Mouse (Mus musculus) right cerebral cortex, adult 18-20 months (tissue): Measurements from ENCODE around the gene Tnfrsf22.
"Not testable (repeated sequence)": the region's sequence is repeated elsewhere in the genome, so short reads cannot be mapped to it uniquely, and the experiment has no call there.

Experiments used
- DNase-seq: peaks from one replicate; pipeline ENCODE4 v3.0.0; 2022; ENCODE audit warnings: mixed read lengths

Gene Tnfrsf22

DNA sequence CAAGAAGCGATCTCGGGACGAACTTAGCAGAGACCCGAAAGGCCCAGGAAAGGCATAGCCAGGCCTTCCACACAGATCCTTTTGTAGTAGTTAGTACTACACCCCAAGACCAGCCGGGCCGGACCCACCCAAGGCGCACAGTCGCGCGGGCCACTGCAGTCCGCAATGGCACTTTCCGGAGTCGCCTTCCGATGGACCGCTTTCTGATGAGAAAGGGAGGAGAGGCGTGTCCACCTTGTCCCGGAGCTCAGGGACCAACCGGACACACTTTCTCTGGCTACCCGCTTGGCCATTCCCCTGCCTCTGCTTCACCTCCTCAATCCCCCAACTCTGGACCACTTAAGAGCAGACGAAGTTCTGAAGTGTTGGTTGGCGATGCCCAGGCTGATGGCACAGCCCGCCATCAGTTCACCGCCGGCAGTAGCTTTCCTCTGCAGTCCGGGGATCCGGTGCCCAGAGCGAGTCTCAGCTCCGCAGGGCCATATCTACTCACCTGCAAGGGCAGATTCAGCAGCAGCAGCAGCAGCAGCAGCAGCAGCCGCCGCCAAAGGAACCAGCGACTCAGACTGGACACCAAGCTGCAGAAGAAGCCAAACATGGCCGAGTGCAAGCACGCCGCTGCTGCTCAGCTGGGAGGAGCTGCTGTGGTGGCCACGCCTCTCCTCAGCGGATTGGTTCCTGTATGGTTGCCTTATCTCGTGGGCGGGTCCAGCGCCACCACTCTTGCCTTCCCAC, at the start of gene Tnfrsf22:
Gene Tnfrsf22 (minus strand): TSS at position 628 of the 735 bp plus-strand sequence.
- DNase-seq: peak; percentile 78

DNA sequence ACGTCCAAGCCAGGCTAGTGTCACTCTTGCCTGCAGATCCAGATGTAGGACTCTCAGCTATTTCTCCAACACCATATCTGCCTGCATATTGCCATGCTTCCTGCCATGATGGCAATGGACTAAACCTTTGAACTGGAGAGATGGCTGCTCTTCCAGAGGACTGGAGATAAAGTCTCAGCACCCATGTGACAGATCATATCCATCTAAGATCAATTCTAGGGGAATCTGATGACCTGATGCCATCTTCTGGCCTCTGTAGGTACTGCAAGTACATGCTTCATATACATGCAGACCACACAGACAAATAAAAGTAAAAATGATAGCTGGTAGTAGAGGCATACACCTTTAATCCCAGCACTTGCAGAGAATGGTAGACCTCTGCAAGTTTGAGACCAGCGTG, 46.7 kb upstream of the Tnfrsf22 start:
- DNase-seq: no peak

DNA sequence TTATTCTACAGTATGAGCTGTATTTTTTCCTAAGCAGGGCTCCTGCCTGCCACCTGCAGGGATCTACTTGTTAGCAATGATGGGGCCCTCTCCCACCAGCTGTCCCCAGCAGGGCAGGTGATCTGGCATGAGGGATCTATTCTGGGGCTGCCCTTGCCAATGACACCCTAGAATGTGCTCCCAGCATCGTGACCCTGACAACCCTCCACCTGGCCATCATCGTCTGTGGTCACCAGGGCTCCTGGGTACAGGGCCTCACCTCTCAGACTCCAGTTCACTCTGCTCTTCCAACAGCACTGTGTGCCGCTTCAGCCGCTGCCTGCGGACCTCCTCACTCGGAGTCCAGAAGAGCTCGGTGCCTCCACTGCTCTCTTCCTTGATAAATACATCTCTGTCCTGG, 45.1 kb upstream of the Tnfrsf22 start:
- no peak for DNase-seq

DNA sequence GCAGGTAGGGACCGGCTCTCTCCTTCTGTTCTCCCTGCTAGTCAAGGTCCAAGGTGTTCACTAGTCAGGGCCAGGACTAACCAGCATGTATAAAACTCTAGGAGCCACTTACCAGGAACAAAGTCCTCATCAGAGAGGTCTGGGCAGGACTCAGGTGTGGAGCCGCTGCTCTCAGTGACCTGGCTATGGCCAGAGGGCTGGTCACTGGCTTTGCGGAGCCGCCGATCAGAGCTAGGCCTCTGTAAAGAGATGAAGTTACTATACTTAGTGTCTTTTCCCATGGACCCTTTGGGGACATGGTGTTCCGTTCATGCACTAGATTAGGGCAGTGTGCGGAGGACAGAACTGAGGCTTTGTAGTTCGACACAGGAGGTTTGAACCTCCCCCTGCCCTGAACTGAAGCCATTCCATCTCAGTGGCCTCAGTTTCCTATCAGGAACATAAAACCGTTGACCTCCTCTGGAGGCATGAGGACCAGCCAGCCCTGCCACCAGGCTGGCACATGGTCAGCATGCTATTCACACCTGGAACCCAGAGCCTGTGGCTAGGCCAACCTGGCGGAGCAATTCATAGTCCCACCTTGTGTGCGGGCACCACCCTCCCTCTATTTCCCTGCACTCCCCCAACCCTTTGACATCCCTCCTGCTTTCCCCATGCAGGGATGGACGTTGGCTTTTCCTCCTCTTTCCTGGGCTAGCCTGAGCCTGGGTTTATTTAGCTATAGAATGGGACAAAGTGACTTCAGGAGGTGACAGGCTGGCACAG, 43.5 kb upstream of the Tnfrsf22 start:
- no peak for DNase-seq

DNA sequence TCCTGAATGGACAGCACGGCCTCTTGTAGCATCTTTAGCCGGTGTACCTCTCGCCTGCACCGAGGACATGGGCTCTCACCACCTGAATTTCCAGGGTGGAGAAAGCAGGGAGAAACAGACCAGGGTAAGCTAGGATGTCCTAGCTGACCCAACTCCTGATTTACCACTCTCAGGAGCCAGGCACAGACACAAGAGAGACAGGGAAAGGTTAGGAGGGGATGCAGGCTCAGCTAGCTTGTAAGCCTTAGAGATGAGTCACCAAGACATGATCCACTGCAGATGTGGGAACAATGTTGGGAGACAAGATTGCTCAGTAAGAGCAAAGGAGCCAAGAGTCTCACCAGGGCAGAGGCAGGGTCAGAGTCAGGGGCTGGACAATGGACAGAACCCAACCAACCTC, 42.4 kb upstream of the Tnfrsf22 start:
- DNase-seq: no peak

DNA sequence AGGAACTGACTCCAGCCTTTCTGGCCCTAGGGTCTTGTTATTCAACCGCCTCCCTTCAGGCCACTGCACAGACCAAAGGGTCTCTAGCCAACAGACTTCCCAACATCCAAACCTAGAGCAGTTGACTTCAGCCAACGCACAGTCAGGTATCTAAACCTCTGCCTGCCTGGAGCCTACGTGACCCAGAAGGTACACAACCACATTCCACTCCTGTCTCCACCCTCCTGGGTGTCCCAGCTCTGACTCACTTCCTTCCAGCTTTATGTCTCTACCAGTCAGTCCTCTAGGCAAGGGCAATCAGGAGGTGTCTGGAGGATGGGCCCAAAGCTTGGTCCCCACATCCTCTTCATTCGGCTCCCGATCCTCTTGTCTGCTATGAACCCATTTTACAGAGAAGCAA, 41.7 kb upstream of the Tnfrsf22 start:
- no peak for DNase-seq

DNA sequence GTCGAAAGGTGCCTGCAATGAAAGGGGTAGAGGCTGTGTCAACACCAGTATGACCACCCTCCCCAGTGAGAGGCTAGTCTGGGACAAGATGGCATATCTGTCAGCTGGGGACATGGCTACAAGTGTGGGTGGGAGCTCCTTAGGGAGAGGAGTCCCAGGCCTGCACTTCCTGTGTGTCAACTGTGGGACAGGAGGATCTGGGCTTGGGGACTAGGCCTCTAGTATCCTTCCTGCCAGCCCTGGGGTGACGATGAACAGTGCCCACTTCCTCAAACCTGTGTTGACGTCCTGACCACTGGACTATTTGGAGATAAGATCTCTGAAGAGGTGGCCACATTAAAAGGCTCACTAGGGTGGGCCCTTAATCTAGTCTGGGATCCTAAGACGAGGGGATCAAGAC, 40.5 kb upstream of the Tnfrsf22 start:
- DNase-seq: no peak

DNA sequence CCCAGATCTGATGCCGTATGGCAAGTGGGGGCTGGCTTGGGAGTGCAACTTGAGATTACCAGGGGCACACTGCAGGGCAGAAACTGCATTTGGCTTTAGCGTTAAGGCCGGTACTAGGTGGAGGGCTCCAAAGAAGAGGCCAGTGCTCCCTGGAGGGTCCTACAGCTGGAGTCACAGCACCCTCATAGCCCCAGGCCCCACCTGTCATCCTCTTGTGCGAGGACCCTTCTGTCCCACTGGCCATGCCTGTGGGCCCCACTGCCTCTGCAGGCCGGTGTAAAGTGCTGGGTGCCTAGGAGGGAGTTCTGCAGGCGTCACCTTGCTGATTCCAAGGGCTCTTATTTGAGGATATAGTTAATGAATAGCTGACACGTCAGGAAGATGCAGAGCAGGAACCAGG, 40.0 kb upstream of the Tnfrsf22 start:
- DNase-seq: no peak

DNA sequence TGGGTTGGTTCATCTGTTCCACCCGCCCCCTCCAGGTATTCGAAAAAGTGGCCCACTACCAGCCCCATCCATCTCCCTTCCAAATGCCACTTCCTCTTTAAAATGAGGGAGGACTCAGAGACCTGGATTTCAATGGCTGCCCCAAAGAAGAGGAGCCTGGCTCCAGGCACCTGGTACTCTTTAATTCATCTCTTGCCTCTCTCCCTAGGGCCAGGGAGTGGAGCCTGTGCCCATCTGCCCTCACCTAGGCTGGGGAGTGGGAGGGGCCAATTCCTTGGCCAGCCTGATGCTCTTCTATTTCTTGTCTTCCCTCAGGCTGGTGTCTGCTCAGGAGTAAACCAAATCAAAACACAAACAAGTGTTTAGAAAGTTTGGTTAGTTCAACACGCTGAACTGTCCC, 37.2 kb upstream of the Tnfrsf22 start:
- DNase-seq: not testable (repeated sequence)

DNA sequence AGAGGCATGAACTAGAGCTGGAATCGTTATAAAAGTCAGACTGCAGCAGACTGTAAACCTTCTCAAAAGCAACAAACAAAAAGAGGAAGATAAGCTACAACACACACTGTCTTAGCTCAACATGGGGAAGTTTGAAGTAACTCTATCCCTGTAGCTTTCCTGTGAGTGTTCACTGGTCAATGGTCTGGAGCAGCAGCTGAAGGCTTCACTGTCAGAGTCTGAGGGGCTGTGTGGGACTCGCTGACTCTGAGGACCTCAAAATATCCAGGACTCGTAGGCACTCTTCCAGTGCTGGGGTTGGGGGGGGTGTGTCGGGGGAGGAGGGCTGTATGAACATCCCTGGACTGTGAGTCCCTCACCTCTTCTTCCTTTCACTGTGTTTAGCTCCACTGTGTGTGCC, 36.7 kb upstream of the Tnfrsf22 start:
- DNase-seq: not testable (repeated sequence)

DNA sequence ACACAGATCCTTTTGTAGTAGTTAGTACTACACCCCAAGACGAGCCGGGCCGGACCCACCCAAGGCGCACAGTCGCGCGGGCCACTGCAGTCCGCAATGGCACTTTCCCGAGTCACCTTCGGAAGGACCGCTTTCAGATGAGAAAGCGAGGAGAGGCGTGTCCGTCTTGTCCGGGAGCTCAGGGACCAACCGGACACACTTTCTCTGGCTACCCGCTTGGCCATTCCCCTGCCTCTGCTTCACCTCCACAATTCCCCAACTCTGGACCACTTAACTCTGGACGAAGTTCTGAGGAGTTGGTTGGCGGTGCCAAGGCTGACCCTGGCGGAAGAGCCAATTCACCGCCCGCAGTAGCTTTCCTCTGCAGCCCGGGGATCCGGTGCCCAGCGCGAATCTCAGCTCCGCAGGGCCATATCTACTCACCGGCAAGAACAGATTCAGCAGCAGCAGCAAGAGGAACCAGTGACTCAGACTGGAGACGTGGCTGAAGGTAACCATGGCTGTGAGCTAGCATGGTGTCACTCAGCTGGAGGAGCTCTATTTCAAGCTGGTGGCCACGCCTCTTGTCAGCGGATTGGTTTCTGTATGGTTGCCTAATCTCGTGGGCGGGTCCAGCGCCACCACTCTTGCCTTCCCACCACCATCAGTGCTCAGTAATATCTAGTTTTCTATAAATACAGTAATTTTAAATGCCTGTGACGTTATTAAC, 36.1 kb upstream of the Tnfrsf22 start, which contains the start of gene Tnfrsf23:
Gene Tnfrsf23 (minus strand): TSS at position 514 of the 709 bp plus-strand sequence.
- DNase-seq: peak; percentile 83

DNA sequence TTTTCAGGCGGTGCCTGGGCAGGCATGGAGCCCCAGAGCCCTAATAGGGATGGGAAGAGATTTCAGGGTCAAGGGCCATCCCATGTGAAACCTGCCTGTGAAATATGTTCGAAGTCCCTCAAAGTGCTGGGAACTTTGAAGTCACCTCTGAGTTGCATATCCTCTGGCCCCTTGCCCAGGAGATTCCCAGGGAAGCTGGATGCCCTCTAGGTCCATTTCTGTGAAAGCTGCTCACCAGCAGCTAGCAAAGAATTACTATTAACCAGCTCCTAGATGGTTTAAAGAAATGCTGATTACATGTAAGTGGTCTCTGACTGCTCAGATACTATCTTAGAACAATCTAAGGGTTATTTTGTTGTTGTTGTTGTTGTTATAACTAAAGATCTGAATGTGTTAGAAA, 35.1 kb upstream of the Tnfrsf22 start:
- not testable (repeated sequence) for DNase-seq

DNA sequence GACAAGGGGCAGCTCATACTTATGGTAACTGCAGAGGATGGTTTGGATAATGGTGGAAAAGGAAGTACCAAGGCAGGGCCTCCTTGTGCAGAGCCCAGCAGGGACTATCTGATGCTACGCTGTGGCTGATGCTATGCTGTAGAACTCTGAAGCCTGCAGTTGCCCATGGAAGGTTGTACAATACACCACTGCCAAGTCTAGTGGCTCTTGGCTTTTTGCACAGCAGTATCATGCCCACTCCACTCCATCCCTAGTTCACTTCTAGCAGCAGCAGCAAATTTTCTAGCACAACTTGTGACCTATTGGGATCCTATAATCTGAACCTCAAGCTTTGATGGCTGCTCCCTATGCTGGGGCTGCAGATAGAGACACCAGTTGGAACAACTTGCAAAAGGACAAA, 32.1 kb upstream of the Tnfrsf22 start:
- no peak for DNase-seq

DNA sequence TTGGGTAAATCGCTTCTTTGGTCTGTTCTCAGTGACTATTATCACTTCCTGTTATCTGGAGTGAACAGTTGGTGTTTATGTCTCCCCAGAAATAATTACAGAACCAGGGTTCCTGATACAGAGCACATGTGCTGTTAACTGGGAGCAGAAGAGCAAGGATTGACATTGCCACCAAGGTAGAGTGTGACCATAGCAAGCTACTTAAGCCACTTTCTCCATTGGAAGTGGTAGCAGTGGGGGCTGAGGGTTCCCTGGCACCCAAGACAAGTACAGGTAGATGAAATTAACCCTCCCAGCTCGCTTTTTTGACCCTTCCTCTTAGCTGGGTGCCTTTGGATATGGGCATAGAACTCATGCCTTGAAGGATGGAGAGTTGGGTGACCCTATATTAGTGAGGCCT, 31.4 kb upstream of the Tnfrsf22 start:
- not testable (repeated sequence) for DNase-seq

DNA sequence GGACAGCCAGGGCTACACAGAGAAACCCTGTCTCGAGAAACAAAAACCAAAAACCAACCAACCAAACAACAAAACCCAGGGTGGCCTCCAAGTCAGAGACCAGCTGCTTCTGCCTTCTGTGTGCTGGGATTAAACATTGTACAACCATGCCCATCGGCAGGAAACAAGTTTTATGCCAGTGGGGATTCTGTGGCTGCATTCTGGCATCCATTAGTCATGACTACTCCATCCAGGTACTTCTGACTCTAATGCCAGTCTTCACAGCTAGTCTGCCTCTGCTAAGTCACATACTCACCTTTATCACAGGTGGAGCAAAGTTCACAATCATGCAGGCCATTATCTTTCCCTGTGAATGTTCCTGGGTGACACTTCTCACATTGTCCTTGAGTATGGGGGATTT, 30.2 kb upstream of the Tnfrsf22 start:
- DNase-seq: not testable (repeated sequence)

DNA sequence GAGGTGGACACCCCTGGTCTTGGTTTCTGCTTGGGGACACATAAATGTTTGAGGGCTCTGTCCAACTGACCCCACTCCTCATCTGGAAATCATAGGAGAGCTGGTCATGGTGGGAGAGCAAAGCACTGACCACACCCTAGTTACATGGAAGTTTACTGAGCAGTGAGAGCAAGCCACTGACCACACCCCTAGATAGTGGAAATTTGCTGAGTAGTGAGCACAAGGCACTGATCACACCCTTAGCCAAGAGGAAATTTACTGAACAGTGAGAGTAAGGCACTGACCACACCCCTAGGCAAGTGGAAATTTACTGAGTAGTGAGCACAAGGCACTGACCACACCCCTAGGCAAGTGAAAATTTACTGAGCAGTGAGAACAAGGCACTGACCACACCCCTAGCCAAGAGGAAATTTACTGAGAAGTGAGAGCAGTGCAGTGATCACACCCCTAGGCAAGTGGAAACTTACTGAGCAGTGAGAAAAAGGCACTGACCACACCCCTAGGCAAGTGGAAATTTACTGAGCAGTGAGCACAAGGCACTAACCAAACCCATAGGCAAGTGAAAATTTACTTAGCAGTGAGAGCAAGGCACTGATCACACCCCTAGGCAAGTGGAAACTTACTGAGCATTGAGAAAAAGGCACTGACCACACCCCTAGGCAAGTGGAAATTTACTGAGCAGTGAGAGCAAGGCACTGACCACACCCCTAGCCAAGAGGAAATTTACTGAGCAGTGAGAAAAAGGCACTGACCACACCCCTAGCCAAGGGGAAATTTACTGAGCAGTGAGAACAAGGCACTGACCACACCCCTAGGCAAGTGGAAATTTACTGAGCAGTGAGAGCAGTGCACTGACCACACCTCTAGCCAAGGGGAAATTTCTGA, 17.2 kb upstream of the Tnfrsf22 start:
- no peak for DNase-seq

DNA sequence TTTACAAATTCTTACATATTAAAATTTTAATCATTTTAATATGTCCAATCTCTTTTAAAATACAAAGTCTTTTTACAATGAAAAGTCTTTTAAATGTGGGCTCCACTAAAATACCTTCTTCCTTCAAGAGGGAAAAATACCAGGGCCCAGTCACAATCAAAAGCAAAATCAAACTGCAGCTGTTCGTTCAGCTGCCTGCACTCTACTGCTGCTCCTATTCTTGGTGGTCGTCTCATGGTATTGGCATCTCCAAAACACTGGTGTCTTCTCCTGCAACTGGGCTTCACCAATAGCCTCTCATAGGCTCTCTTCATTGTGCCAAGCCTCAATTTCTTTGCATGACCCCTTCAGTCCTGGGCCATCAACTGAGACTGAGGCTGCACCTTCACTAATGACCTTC, 14.0 kb upstream of the Tnfrsf22 start:
- no peak for DNase-seq

DNA sequence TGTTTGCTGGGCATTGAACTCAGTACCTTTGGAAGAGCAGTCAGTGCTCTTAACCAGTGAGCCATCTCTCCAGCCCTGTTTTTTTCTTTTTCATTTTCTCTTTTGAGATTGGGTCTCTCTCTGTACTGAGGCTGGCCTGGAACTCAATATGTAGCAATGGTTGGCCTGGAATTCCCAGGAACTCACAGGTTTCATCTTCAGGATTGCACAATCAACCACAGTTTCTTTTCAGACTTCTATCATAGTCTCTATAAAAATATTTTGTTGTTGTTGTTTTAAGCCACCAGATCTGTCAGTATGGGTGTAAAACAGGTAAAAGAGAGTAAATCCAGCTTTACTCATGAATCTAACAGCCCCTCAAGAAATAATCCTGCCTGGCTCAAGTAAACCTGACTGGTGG, 11.3 kb upstream of the Tnfrsf22 start:
- no peak for DNase-seq

DNA sequence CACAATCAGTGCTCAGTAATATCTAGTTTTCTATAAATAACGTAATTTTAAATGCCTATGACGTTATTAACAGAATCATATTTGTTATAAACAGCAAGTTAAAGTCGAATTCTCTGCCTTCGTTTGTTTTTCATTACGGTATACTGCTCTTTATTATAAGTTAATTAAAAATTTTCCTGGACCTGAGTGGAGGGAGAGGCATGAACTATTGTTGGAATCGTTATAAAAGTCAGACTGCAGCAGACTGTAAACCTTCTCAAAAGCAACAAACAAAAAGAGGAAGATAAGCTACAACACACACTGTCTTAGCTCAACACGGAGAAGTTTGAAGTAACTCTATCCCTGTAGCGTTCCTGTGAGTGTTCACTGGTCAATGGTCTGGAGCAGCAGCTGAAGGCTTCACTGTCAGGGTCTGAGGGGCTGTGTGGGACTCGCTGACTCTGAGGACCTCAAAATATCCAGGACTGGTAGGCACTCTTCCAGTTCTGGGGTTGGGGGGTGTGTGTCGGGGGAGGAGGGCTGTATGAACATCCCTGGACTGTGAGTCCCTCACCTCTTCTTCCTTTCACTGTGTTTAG, 397 bp upstream of the Tnfrsf22 start:
- DNase-seq: not testable (repeated sequence)

DNA sequence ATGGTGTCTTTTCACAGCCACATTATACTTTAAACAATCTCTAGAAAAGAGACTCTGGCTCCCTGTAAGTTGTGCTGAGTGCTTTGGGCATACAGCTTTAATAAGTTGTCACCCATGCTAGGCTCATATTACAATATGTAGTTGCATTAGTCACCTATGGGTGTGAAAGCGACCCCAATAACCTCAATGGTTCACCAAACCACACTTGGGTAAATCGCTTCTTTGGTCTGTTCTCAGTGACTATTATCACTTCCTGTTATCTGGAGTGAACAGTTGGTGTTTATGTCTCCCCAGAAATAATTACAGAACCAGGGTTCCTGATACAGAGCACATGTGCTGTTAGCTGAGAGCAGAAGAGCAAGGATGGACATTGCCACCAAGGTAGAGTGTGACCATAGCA, 5.5 kb downstream of the Tnfrsf22 start:
- DNase-seq: not testable (repeated sequence)

DNA sequence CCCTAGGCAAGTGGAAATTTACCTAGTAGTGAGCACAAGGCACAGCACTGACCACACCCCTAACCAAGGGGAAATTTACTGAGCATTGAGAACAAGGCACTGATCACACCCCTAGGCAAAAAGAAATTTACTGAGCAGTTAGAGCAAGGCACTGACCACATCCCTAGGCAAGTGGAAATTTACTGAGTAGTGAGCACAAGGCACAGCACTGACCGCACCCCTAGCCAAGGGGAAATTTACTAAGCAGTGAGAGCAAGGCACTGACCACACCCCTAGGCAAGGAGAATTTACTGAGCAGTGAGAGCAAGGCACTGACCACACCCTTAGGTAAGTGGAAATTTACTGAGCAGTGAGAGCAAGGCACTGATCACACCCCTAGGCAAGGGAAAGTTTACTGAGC, 12.8 kb downstream of the Tnfrsf22 start:
- DNase-seq: no peak

DNA sequence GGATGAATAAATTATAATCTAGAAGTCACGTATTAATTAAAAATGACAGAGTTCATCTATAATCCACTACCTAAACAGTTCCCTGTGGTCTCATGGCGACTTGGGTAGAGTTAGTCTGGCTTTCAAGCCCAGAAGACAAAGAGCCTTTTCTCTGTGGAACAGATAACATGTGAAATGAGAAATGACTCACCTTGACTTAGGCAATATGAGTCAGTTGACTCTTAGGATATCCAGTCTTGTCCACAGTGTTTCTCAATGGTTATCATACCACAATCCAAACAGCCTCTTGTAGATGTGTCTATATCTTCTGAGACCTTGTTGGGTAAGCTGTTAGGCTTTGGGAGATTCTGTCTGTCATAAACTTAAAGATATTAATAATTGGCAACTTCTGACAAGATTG, 18.0 kb downstream of the Tnfrsf22 start:
- no peak for DNase-seq
